Mouse (Mus musculus) E14TG2a.4 (cell line): ENCODE results near the gene AC124502.3.
"Not testable (repeated sequence)": the region's sequence is repeated elsewhere in the genome, so short reads cannot be mapped to it uniquely, and the experiment has no call there.

ENCODE experiments used
- H3K27me3 ChIP-seq: 2 replicates; pipeline ENCODE4 v1.6.1; 2014; ENCODE audit warnings: low read length, control low read depth; ENCODE audit not compliant: insufficient read depth
- H3K36me3 ChIP-seq: 2 replicates; pipeline ENCODE4 v1.6.1; 2014; ENCODE audit warnings: low read length, control low read depth; ENCODE audit not compliant: insufficient read depth
- H3K4me1 ChIP-seq: replicated peaks from 2 replicates; pipeline ENCODE4 v1.6.1; 2014; ENCODE audit warnings: low read depth, low read length, control low read depth
- H3K4me3 ChIP-seq: replicated peaks from 2 replicates; pipeline ENCODE4 v1.5.1; 2014; ENCODE audit warnings: mild to moderate bottlenecking, low read length
- H3K9me3 ChIP-seq: 2 replicates; pipeline ENCODE4 v1.6.1; 2014; ENCODE audit warnings: low read length, control low read depth
- CTCF ChIP-seq: conservative IDR thresholded peaks from 2 replicates; pipeline ENCODE4 v1.5.1; 2014; ENCODE audit warnings: low read length
- NANOG ChIP-seq: IDR thresholded peaks from 2 replicates; pipeline ENCODE4 v1.6.1; 2014; ENCODE audit warnings: borderline replicate concordance, low read length, mixed read lengths
- POU5F1 ChIP-seq: IDR thresholded peaks from 2 replicates; pipeline ENCODE4 v1.6.1; 2014; ENCODE audit warnings: low read length, borderline replicate concordance

Gene AC124502.3

GRCm38 (mm10) chr19:5084834-5085144 lies 46.1 kb downstream of the AC124502.3 start:
- peaks cover 6% of the 10 kb centered on the region for H3K36me3 ChIP-seq
- peak overlapping the region; percentile 83 for H3K4me3 ChIP-seq
- H3K9me3 ChIP-seq = no peaks in the 10 kb centered on the region
- peaks cover 65% of the 10 kb centered on the region for H3K27me3 ChIP-seq
- peaks cover 73% of the 10 kb centered on the region for H3K4me1 ChIP-seq
- no peak for TF ChIP-seq CTCF

- TF ChIP-seq POU5F1 (no peak), CTCF (no peak), NANOG (no peak)
- H3K36me3 ChIP-seq = peaks cover 11% of the 10 kb centered on the region
- peaks cover 60% of the 10 kb centered on the region for H3K27me3 ChIP-seq
- H3K4me1 ChIP-seq = peaks cover 75% of the 10 kb centered on the region
- peak within 1 kb of the TSS; percentile 83 for H3K4me3 ChIP-seq
- H3K9me3 ChIP-seq = no peaks in the 10 kb centered on the region
Observed at GRCm38 (mm10) chr19:5085145-5085863, 46.6 kb downstream of the AC124502.3 start, which contains the start of gene Tmem151a. TSS of gene Tmem151a (minus strand) at chr19:5085531.

- not testable (repeated sequence) for H3K9me3 ChIP-seq, H3K4me3 ChIP-seq
- H3K36me3 ChIP-seq = peaks cover 24% of the 10 kb centered on the region
- peaks cover 75% of the 10 kb centered on the region for H3K4me1 ChIP-seq
- TF ChIP-seq CTCF = peak; percentile 42
- H3K27me3 ChIP-seq = peaks cover 48% of the 10 kb centered on the region
Observed at GRCm38 (mm10) chr19:5086533-5086932, 47.8 kb downstream of the AC124502.3 start.

DNA sequence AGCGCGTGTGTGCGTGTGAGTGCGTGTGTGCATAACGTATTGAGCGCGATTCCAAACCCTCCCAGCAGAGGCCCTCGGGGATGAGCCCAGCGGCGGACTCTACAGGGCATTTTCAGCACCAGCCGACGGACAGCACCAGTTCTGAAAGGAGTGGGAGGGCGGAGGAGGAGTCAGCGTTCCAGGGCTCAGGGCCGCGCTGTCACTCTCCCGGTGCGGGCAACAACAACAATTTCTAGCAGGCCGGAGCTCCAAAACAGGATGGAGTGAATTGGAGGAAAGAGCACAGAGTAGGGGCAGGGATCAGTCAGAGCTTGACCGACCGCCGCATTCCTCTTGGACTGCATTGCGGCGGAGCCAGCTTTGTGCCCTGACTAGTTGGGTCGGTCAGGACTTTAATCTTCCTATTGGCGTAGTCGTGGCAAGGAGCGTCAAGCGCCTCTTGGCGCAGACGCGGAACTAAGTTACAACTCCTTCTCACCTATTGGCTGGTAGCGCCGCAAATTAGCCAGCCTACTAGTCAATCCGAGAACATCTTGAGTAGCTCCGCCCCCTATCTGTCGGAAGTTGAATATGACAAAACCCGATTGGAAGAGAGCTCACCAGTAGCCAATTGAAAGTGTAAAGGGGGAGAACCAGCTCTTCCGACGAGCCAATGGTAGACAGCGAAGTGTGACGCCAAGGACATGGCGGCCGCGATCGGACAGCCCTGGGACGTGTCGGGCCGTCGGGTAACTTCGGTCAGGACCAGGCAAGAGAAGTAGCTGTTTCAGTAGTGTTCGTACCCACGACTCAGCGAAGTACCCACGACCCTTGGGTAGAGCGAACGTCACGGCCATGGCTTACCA lies 49.4 kb downstream of the AC124502.3 start, which contains the start of gene Yif1a:
Gene Yif1a (plus strand): TSS at position 655 of the 845 bp plus-strand sequence.
- Histone ChIP-seq H3K9me3 (no peaks in the 10 kb centered on the region), H3K27me3 (peaks cover 32% of the 10 kb centered on the region), H3K36me3 (peaks cover 39% of the 10 kb centered on the region), H3K4me3 (peak within 1 kb of the TSS; percentile 98), H3K4me1 (peaks cover 65% of the 10 kb centered on the region)
- TF ChIP-seq NANOG = peak; percentile 5; the same call in 1 of the 2 replicates
- TF ChIP-seq POU5F1 = no peak
- peak; percentile 22; the same call in 1 of the 2 replicates for TF ChIP-seq CTCF

GRCm38 (mm10) chr19:5089324-5089723 lies 50.6 kb downstream of the AC124502.3 start:
- Histone ChIP-seq H3K4me3 (peak overlapping the region; percentile 98), H3K27me3 (peaks cover 20% of the 10 kb centered on the region), H3K4me1 (peaks cover 65% of the 10 kb centered on the region), H3K9me3 (no peaks in the 10 kb centered on the region), H3K36me3 (peaks cover 49% of the 10 kb centered on the region)
- no peak for TF ChIP-seq CTCF
- no peak for TF ChIP-seq POU5F1
- TF ChIP-seq NANOG = no peak

GRCm38 (mm10) chr19:5092083-5092482 lies 53.4 kb downstream of the AC124502.3 start:
- H3K9me3 ChIP-seq = no peaks in the 10 kb centered on the region
- peaks cover 49% of the 10 kb centered on the region for H3K36me3 ChIP-seq
- TF ChIP-seq NANOG = no peak
- no peak for TF ChIP-seq POU5F1
- no peak for TF ChIP-seq CTCF
- no peak overlapping the region for H3K4me3 ChIP-seq
- H3K4me1 ChIP-seq = peaks cover 74% of the 10 kb centered on the region
- H3K27me3 ChIP-seq = peaks cover 20% of the 10 kb centered on the region

GRCm38 (mm10) chr19:5093481-5094242 lies 55.0 kb downstream of the AC124502.3 start:
- H3K4me1 ChIP-seq = peaks cover 76% of the 10 kb centered on the region
- peaks cover 49% of the 10 kb centered on the region for H3K36me3 ChIP-seq
- no peaks in the 10 kb centered on the region for H3K9me3 ChIP-seq
- H3K4me3 ChIP-seq = no peak overlapping the region
- TF ChIP-seq POU5F1 (no peak), NANOG (no peak)
- H3K27me3 ChIP-seq = peaks cover 30% of the 10 kb centered on the region

DNA sequence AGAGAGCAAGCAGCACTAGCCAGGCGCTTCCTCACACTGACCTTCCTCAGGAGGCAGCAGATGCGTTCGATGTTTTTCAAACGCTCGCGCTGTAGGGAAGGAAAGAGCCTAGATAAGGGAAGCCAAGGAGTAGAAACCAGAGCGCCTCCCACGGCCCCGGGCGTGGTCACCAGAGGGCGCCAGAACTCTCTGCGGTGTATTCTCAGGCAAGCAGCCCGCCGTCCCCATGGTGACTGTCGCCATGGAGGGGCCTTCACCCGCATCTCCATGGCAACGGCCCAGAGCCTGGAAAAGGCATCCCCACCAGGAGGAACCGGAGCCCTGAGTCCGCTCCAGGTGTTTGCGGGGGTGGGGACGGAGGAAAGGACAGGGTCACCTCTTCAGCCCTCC lies 55.5 kb downstream of the AC124502.3 start:
- Histone ChIP-seq H3K9me3 (no peaks in the 10 kb centered on the region), H3K27me3 (peaks cover 30% of the 10 kb centered on the region), H3K4me1 (peaks cover 77% of the 10 kb centered on the region), H3K4me3 (no peak overlapping the region), H3K36me3 (peaks cover 50% of the 10 kb centered on the region)
- TF ChIP-seq CTCF (peak; percentile 81), NANOG (no peak), POU5F1 (no peak)
